Mouse (Mus musculus): ENCODE results near the gene Mfsd12. TPM values are rescaled to one million over a fixed set of nuclear protein-coding genes. Genes with fewer than 3 reads are reported as not detected.

Gene Mfsd12
- polyA plus RNA-seq, 1 experiment: 13.7 TPM

DNA sequence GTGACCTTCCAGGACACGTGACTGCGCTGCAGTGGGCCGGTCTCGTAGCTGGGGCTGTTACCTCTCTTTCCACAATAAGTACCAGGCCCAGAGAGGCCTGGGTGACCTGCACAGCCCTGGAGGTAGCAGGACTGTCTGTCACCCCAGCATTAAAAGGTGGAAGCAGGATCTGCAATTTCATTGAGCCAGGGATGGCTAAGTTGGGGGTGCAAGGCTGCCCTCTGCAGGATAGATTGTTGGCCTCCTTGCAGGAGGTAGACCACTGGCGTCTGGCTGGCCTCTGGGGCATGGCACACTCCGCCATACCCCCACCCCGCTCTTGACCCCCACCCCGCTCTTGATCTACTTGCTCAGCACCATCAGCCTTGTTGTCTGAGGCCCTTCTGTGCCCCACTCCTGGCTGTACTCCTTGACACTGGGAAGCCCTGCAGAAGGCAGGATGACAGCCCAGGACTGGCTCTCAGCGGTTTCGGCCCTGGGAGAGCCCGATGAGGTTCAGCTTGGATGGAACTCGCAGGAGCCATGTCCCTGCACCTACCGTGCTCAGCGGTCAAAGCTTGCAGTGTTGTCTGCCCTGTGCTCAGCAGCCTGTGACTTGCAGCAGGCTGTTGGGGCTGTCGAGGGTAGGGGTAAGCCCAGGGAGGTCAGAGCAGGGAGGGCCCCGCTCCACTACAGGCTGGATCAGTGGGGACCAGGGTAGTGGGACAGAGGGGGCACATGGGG is 40.8 kb upstream of the Mfsd12 start:
- Histone ChIP-seq H3K9me3 (replicated peaks; ENCODE audit: control insufficient read depth, insufficient read depth, low read length, poor library complexity, severe bottlenecking) (no peaks in the 10 kb centered on the region), H3K4me3 (ENCODE audit: low read depth, low read length) (peak overlapping the region; percentile 51), H3K4me1 (ENCODE audit: control insufficient read depth, insufficient read depth, low read length) (no peaks in the 10 kb centered on the region), H3K36me3 (ENCODE audit: control insufficient read depth, insufficient read depth, low read length, poor library complexity, severe bottlenecking) (no peaks in the 10 kb centered on the region), H3K9ac (ENCODE audit: low read depth, poor library complexity, severe bottlenecking) (peak overlapping the region; percentile 35), H3K27ac (ENCODE audit: insufficient read depth, low read length) (no peak overlapping the region), H3K27me3 (ENCODE audit: control insufficient read depth, insufficient read depth, low read length, poor library complexity, severe bottlenecking) (no peaks in the 10 kb centered on the region)
- no peak for TF ChIP-seq POLR2A (IDR thresholded peaks at IDR 0.05; ENCODE audit: insufficient read depth, low read length)
- TF ChIP-seq CTCF (IDR thresholded peaks at IDR 0.05; ENCODE audit: low read depth, low read length): no peak
- TF ChIP-seq EP300 (IDR thresholded peaks at IDR 0.05; ENCODE audit: insufficient read depth, low read depth, low read length): no peak

- no peak overlapping the region for H3K27ac ChIP-seq (ENCODE audit: insufficient read depth, low read length)
- TF ChIP-seq CTCF (IDR thresholded peaks at IDR 0.05; ENCODE audit: low read depth, low read length): no peak
- TF ChIP-seq POLR2A (IDR thresholded peaks at IDR 0.05; ENCODE audit: insufficient read depth, low read length): no peak
- no peak for TF ChIP-seq EP300 (IDR thresholded peaks at IDR 0.05; ENCODE audit: insufficient read depth, low read depth, low read length)
- peak overlapping the region; percentile 35 for H3K9ac ChIP-seq (ENCODE audit: low read depth, poor library complexity, severe bottlenecking)
- H3K4me3 ChIP-seq (ENCODE audit: low read depth, low read length): peak overlapping the region; percentile 51
- no peaks in the 10 kb centered on the region for H3K9me3 ChIP-seq (replicated peaks; ENCODE audit: control insufficient read depth, insufficient read depth, low read length, poor library complexity, severe bottlenecking)
- H3K4me1 ChIP-seq (ENCODE audit: control insufficient read depth, insufficient read depth, low read length): no peaks in the 10 kb centered on the region
- H3K36me3 ChIP-seq (ENCODE audit: control insufficient read depth, insufficient read depth, low read length, poor library complexity, severe bottlenecking): no peaks in the 10 kb centered on the region
- no peaks in the 10 kb centered on the region for H3K27me3 ChIP-seq (ENCODE audit: control insufficient read depth, insufficient read depth, low read length, poor library complexity, severe bottlenecking)
Observed at GRCm38 (mm10) chr10:81317273-81317672, 40.0 kb upstream of the Mfsd12 start.

- no peak overlapping the region for H3K27ac ChIP-seq (ENCODE audit: insufficient read depth, low read length)
- H3K9ac ChIP-seq (ENCODE audit: low read depth, poor library complexity, severe bottlenecking): no peak overlapping the region
- H3K4me1 ChIP-seq (ENCODE audit: control insufficient read depth, insufficient read depth, low read length): no peaks in the 10 kb centered on the region
- no peak for TF ChIP-seq EP300 (IDR thresholded peaks at IDR 0.05; ENCODE audit: insufficient read depth, low read depth, low read length)
- TF ChIP-seq CTCF (IDR thresholded peaks at IDR 0.05; ENCODE audit: low read depth, low read length): no peak
- no peak for TF ChIP-seq POLR2A (IDR thresholded peaks at IDR 0.05; ENCODE audit: insufficient read depth, low read length)
- no peaks in the 10 kb centered on the region for H3K27me3 ChIP-seq (ENCODE audit: control insufficient read depth, insufficient read depth, low read length, poor library complexity, severe bottlenecking)
- H3K36me3 ChIP-seq (ENCODE audit: control insufficient read depth, insufficient read depth, low read length, poor library complexity, severe bottlenecking): peaks cover 9% of the 10 kb centered on the region; the same call in 1 of the 2 replicates
- H3K9me3 ChIP-seq (replicated peaks; ENCODE audit: control insufficient read depth, insufficient read depth, low read length, poor library complexity, severe bottlenecking): no peaks in the 10 kb centered on the region
- no peak overlapping the region for H3K4me3 ChIP-seq (ENCODE audit: low read depth, low read length)
Observed at GRCm38 (mm10) chr10:81318589-81319329, 38.5 kb upstream of the Mfsd12 start.

DNA sequence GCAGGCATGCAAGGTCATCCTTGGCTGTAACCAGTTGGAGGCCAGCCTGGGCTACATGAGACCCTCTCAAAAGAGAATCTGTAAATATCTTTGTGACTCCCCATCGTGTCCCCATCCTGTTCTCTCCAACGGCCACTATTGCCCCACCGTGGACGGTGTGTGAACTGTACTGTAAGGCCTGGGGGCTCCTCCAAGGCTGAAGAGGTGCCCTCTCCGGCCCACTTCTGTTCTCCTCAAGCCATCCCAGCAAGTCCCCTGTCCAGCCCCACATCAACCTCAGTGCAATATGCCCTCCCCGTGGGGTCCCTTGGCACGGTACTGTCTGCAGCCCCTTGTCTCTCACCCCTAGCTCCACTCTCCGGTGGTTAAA is 38.0 kb upstream of the Mfsd12 start:
- no peaks in the 10 kb centered on the region for H3K4me1 ChIP-seq (ENCODE audit: control insufficient read depth, insufficient read depth, low read length)
- peak overlapping the region; percentile 50 for H3K9ac ChIP-seq (ENCODE audit: low read depth, poor library complexity, severe bottlenecking)
- H3K27ac ChIP-seq (ENCODE audit: insufficient read depth, low read length): no peak overlapping the region
- H3K9me3 ChIP-seq (replicated peaks; ENCODE audit: control insufficient read depth, insufficient read depth, low read length, poor library complexity, severe bottlenecking): no peaks in the 10 kb centered on the region
- no peaks in the 10 kb centered on the region for H3K27me3 ChIP-seq (ENCODE audit: control insufficient read depth, insufficient read depth, low read length, poor library complexity, severe bottlenecking)
- TF ChIP-seq CTCF (IDR thresholded peaks at IDR 0.05; ENCODE audit: low read depth, low read length) (no peak), POLR2A (IDR thresholded peaks at IDR 0.05; ENCODE audit: insufficient read depth, low read length) (no peak), EP300 (IDR thresholded peaks at IDR 0.05; ENCODE audit: insufficient read depth, low read depth, low read length) (no peak)
- H3K4me3 ChIP-seq (ENCODE audit: low read depth, low read length): peak overlapping the region; percentile 74; the same call in 1 of the 2 replicates
- H3K36me3 ChIP-seq (ENCODE audit: control insufficient read depth, insufficient read depth, low read length, poor library complexity, severe bottlenecking): peaks cover 12% of the 10 kb centered on the region

DNA sequence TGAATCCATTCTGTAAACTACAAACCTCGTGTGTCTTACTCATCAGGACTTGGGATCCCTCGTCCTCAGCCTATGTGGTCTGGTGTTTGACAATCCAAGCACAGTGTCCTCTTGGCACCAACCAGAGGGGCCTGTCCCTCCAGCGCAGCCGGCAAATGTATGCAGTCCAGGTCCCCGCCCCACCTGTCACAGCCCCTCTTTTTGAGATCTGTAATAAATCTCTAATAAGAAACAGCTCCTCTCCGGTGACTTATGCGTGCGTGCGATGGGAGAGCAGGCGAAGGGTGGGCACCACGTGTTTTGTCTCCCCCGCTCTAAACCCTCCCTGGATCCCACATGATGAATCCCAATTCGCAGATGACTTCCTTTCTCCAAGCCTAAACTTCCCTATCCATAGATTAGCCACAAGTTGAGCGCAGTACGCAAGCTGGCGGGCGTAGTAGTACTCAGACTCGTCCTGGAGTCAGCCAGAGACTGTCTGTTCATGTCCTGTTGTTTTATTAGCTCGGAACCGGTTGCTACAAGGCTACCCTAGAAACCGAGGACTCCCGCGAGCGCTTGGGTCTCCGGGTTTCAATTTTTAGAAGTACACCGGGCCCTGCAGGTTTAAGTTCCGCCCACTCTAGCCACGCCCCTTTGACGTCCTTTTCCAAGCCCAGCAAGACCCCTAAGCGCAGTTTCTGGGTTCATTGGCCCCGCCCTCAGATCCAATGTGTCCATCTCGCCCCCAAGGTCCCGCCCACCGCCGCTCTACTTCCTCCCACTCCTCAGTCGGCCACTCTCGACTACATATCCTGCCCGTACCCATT is 37.3 kb upstream of the Mfsd12 start:
- H3K27ac ChIP-seq (ENCODE audit: insufficient read depth, low read length): peak overlapping the region; percentile 75
- H3K27me3 ChIP-seq (ENCODE audit: control insufficient read depth, insufficient read depth, low read length, poor library complexity, severe bottlenecking): no peaks in the 10 kb centered on the region
- peak overlapping the region; percentile 74 for H3K4me3 ChIP-seq (ENCODE audit: low read depth, low read length)
- no peak for TF ChIP-seq CTCF (IDR thresholded peaks at IDR 0.05; ENCODE audit: low read depth, low read length)
- TF ChIP-seq EP300 (IDR thresholded peaks at IDR 0.05; ENCODE audit: insufficient read depth, low read depth, low read length): no peak
- TF ChIP-seq POLR2A (IDR thresholded peaks at IDR 0.05; ENCODE audit: insufficient read depth, low read length): no peak
- no peaks in the 10 kb centered on the region for H3K9me3 ChIP-seq (replicated peaks; ENCODE audit: control insufficient read depth, insufficient read depth, low read length, poor library complexity, severe bottlenecking)
- H3K9ac ChIP-seq (ENCODE audit: low read depth, poor library complexity, severe bottlenecking): peak overlapping the region; percentile 50
- H3K36me3 ChIP-seq (ENCODE audit: control insufficient read depth, insufficient read depth, low read length, poor library complexity, severe bottlenecking): peaks cover 17% of the 10 kb centered on the region
- H3K4me1 ChIP-seq (ENCODE audit: control insufficient read depth, insufficient read depth, low read length): no peaks in the 10 kb centered on the region

All from ES-Bruce4 (cell line).